ENCODE assay signal across 8 mouse cellular contexts in genomic region chr6:55294549-55295131, GRCm38 (mm10). TPM values are rescaled to one million over a fixed set of nuclear protein-coding genes. Genes with fewer than 3 reads are reported as not detected.
DNase-seq lines count a peak whose midpoint lies in the region; ATAC-seq and TF ChIP-seq lines count a peak whose summit lies in the region.

No protein-coding gene starts in this region.

- intact Hi-C loops in heart, postnatal 10 days (cut with DNase I), result loop anchor here (1.0 kb wide), 1 partner anchor 49 kb away; no protein-coding TSS in a partner anchor

- H3K27me3 ChIP-seq in heart, embryonic 12.5 days (replicated peaks), result 0 out of 2 replicates have a peak, but pooled peaks cover 8% of the 10 kb centered on the region
- no peaks in the 10 kb centered on the region for H3K27me3 ChIP-seq in hindbrain, embryonic 14.5 days (ENCODE audit: control insufficient read depth, insufficient read depth, low read length)

- TF ChIP-seq POLR2A in brain, embryonic 14.5 days (IDR thresholded peaks at IDR 0.05; ENCODE audit: borderline replicate concordance, extremely low read depth, insufficient read depth, insufficient read length, poor library complexity, severe bottlenecking), result no peak
- TF ChIP-seq POLR2A in lung, adult 2 months (IDR thresholded peaks at IDR 0.05; ENCODE audit: borderline replicate concordance, extremely low read depth, low read depth, low read length), result no peak

- no peak overlapping the region for H3K27ac ChIP-seq in heart, embryonic 12.5 days (ENCODE audit: poor library complexity, severe bottlenecking)
- H3K27ac ChIP-seq in hindbrain, embryonic 14.5 days, result no peak overlapping the region

- no peaks in the 10 kb centered on the region for H3K4me1 ChIP-seq in heart, embryonic 12.5 days (replicated peaks)
- peaks cover 4% of the 10 kb centered on the region; the same call in 1 of the 2 replicates for H3K4me1 ChIP-seq in lung, adult 2 months (ENCODE audit: control insufficient read depth, insufficient read depth, low read length)
- no peaks in the 10 kb centered on the region for H3K4me1 ChIP-seq in hindbrain, embryonic 14.5 days (replicated peaks; ENCODE audit: control insufficient read depth, insufficient read depth, low read length)

- no peaks in the 10 kb centered on the region for H3K9me3 ChIP-seq in heart, embryonic 12.5 days (replicated peaks)
- no peaks in the 10 kb centered on the region for H3K9me3 ChIP-seq in hindbrain, embryonic 14.5 days (ENCODE audit: control insufficient read depth, low read length)

- H3K36me3 ChIP-seq in heart, embryonic 12.5 days, result peaks cover 3% of the 10 kb centered on the region; the same call in 1 of the 2 replicates
- H3K36me3 ChIP-seq in hindbrain, embryonic 14.5 days (replicated peaks; ENCODE audit: control insufficient read depth, insufficient read depth), result peaks cover 13% of the 10 kb centered on the region; the same call in 1 of the 2 replicates

- no peak overlapping the region for H3K4me2 ChIP-seq in heart, embryonic 12.5 days
- H3K4me2 ChIP-seq in hindbrain, embryonic 14.5 days (replicated peaks), result no peak overlapping the region

- H3K4me3 ChIP-seq in heart, embryonic 12.5 days, result no peak overlapping the region
- H3K4me3 ChIP-seq in lung, adult 2 months (replicated peaks; ENCODE audit: extremely low read depth, low read depth, low read length), result no peak overlapping the region
- no peak overlapping the region for H3K4me3 ChIP-seq in hindbrain, embryonic 14.5 days (replicated peaks; ENCODE audit: low read length)

- ATAC-seq in heart, embryonic 12.5 days (ENCODE audit: insufficient number of reproducible peaks, low FRiP score), result no peak
- ATAC-seq in hindbrain, embryonic 14.5 days (ENCODE audit: low FRiP score), result no peak

- whole genome bisulfite sequencing in heart, embryonic 12.5 days, result 49% methylated on average over 19 of the region's 19 CpGs
- WGBS in lung, adult 2 months, result 43% methylated on average over 19 of the region's 19 CpGs
- WGBS in hindbrain, embryonic 14.5 days, result 62% methylated on average over 19 of the region's 19 CpGs

- no peak overlapping the region for H3K9ac ChIP-seq in heart, embryonic 12.5 days
- H3K9ac ChIP-seq in hindbrain, embryonic 14.5 days, result no peak overlapping the region

- TF ChIP-seq CTCF in brain, embryonic 14.5 days (IDR thresholded peaks at IDR 0.05; ENCODE audit: borderline replicate concordance, extremely low read depth, insufficient read depth, insufficient read length), result no peak
- no peak for TF ChIP-seq CTCF in lung, adult 2 months (IDR thresholded peaks at IDR 0.05; ENCODE audit: insufficient read depth, low read length)

- DNase-seq in heart, adult 11 months, result peak; percentile 99
- DNase-seq in brain, embryonic 14.5 days (ENCODE audit: low read depth), result peak; percentile 38
- DNase-seq in heart, postnatal 10 days, result peak; percentile 62 to 63
- peak; percentile 28 for DNase-seq in lung, adult 2 months
- DNase-seq in hindbrain, embryonic 14.5 days (ENCODE audit: low spot score), result no peak
- no peak for DNase-seq in frontal cortex, adult 2 months (ENCODE audit: extremely low spot score in 1 of 2, low spot score in 1 of 2)
- no peak for DNase-seq in layer of hippocampus, adult 11-12 months (ENCODE audit: low spot score)

RNA-seq across cellular contexts. Expression of gene Aqp1, which starts 41.6 kb away (rescaled TPM):
- 23.0 and 23.5 TPM in 2 replicates for polyA plus RNA-seq in heart, embryonic 12.5 days (2016; fragmentation: Nextera tagmentation; extraction: Ambion mirVana)
- 10.8 and 21.6 TPM in 2 replicates for polyA plus RNA-seq in brain, embryonic 14.5 days (2012; rRNA removed)
- total RNA-seq in heart, postnatal 10 days (2021), result 100 to 1,000 TPM; 195 to 252 TPM
- polyA plus RNA-seq in lung, adult 2 months (2012; rRNA removed), result 1,047 and 1,116 TPM in 2 replicates
- polyA plus RNA-seq in hindbrain, embryonic 14.5 days (2014; fragmentation: Nextera tagmentation; extraction: Ambion mirVana), result 3.6 and 6.5 TPM in 2 replicates
- polyA plus RNA-seq in frontal cortex, adult 2 months (2012; rRNA removed), result 15.1 and 19.6 TPM in 2 replicates

Comparison
In these comparisons a context has a peak if more than half of its experiments do, and no peak if none do; other contexts are left out.
1. DNase-seq: peak in heart, adult 11 months (single experiment), brain, embryonic 14.5 days (single experiment), heart, postnatal 10 days (2 of 2) and lung, adult 2 months (single experiment); none in hindbrain, embryonic 14.5 days (single experiment), frontal cortex, adult 2 months (0 of 2) and layer of hippocampus, adult 11-12 months (single experiment).
2. RNA of gene Aqp1, which starts 41.6 kb away (polyA plus RNA-seq): 1,047 to 1,116 TPM in lung, adult 2 months; 23.0 to 23.5 TPM in heart, embryonic 12.5 days, 10.8 to 21.6 TPM in brain, embryonic 14.5 days, 15.1 to 19.6 TPM in frontal cortex, adult 2 months and 3.6 to 6.5 TPM in hindbrain, embryonic 14.5 days; every median in the first group is over 10 times any median in the second.